Mouse (Mus musculus) ovary, adult 10 weeks (tissue): Measurements from ENCODE around the gene Erap1. TPM values are rescaled to one million over a fixed set of nuclear protein-coding genes. Genes with fewer than 3 reads are reported as not detected.

Source experiments
- polyA plus RNA-seq: library from polyadenylated mRNA; stranded (reverse); fragments of 350-450 nt; fragmentation: Illumina TruSeq; extraction: RNeasy Lipid Tissue Mini Kit (QIAGEN cat#74804); gene quantifications from one replicate; pipeline ENCODE4 v1.2.3, GENCODE M21; 2014

Gene Erap1
- 255 TPM for polyA plus RNA-seq

DNA sequence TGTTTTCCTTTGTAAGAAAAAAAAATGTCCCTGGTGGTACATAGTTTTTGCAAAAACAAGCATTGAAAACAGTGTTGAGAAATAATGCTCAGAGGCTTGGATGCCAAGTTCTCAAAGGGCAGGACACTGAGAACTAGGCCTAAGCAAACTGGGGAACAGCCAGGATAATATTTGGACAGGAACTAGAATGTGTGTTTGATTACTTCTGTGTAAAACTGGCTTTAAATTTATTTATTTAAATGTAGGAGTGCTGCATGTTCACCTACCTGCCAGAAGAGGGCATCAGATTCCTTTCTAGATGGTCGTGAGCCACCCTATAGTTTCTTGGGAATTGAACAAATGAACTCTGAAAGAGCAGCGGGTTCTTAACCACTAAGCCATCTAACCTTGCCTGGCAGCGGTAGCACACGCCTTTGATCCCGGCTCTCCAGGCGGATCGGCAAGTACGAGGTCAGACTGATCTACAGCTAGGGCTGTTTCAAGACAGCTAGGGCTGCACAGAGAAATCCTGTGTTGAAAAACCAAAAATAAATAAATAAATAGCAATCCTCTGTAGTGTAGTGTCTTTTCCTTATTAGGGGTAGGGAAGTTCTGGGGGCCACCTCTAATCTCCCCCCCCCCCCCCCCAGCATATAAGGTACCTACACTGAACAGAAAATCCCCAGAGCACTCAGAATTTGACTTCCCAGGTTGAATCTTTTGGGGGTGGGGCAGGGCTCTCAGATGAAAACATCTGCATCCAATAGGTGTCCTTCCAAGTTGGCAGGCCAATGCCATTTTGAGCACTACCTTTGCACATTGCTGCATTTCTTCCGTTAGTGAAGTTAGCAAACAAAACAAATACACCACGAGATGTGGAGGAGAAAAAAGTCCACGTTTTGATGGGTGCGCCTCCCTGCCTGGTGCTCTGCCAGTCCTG, at the start of gene Erap1:
Erap1 (plus strand) TSS at position 776 of the 919 bp plus-strand sequence.

Other genes starting within 250 kb of the Erap1 start
- gene Zfp72, start 248.7 kb upstream of the Erap1 start, polyA plus RNA-seq: 55.6 TPM
- 3.4 TPM for gene Ftl1-ps1, start 239.9 kb upstream of the Erap1 start, polyA plus RNA-seq
- 79.6 TPM for gene Zfp825, start 145.6 kb upstream of the Erap1 start, polyA plus RNA-seq
- 104 TPM for gene Cast, start 169.2 kb downstream of the Erap1 start, polyA plus RNA-seq